ENCODE assay signal across 21 mouse cellular contexts in the genomic region with DNA sequence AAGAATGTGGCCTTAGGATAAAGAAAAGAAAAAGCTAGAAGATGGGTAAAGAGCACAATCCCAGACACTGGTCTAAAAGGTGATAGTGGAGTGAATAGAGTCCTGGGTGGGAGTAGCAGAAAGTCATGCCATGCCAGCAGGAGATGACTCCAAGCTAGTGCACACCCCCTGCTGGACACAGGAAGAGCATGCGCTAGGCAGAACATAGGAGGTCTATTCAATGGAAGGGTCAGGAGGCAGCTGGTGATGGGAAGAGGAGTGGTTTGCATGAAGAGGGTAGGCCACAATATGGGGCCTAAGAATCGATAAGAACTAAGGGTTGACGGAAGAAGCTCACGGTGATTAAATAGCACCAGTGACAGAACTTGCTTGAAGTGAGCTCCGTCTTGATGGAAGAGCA.
A peak's percentile ranks its signal among the peaks of the same experiment; 100 is the strongest.
DNase-seq lines count a peak whose midpoint lies in the region; ATAC-seq and TF ChIP-seq lines count a peak whose summit lies in the region.
"Had no signal": no experiment of that assay in that cellular context is flagged by ENCODE, and none has a peak within 500 bp of the region (broad histone marks: within the 10 kb centered on the region; RNA-seq: fewer than 3 reads in every experiment).

No protein-coding gene starts in this region.

- H3K36me3 ChIP-seq in liver, postnatal 0 days (replicated peaks; ENCODE audit: insufficient read depth, low read length): no peaks in the 10 kb centered on the region
- no peaks in the 10 kb centered on the region for H3K36me3 ChIP-seq in liver, embryonic 11.5 days (ENCODE audit: control insufficient read depth, insufficient read depth, low read length)
- H3K36me3 ChIP-seq: embryonic facial prominence, embryonic 10.5 days; heart, embryonic 12.5 days; limb, embryonic 15.5 days; midbrain, embryonic 12.5 days; neural tube, embryonic 13.5 days; stomach, embryonic 15.5 days had no signal

- no peaks in the 10 kb centered on the region for H3K27me3 ChIP-seq in liver, postnatal 0 days (ENCODE audit: insufficient read depth, low read length)
- no peaks in the 10 kb centered on the region for H3K27me3 ChIP-seq in liver, embryonic 11.5 days (replicated peaks; ENCODE audit: control insufficient read depth, insufficient read depth, low read length)
- H3K27me3 ChIP-seq: forebrain, embryonic 13.5 days; heart, embryonic 12.5 days; limb, embryonic 15.5 days; midbrain, embryonic 12.5 days; neural tube, embryonic 13.5 days; stomach, embryonic 15.5 days had no signal

- DNase-seq in liver, postnatal 0 days: no peak
- no peak for DNase-seq in liver, embryonic 11.5 days (ENCODE audit: low spot score)
- DNase-seq in thymus, postnatal 4 days: peak; percentile 20
- DNase-seq in thymus, postnatal 25 days: no peak
- peak; percentile 20 for DNase-seq in ZHBTc4 (ENCODE audit: low read depth, low spot score)
- DNase-seq: cerebellum, adult 11 months; cerebellum, postnatal 36 days; gastrocnemius, postnatal 36 days; heart, postnatal 36 days; kidney, adult 2 months; kidney, postnatal 25 days had no signal

- H3K4me3 ChIP-seq in liver, postnatal 0 days (ENCODE audit: low read depth, low read length): no peak overlapping the region
- H3K4me3 ChIP-seq in liver, embryonic 11.5 days (ENCODE audit: low read depth, low read length): no peak overlapping the region
- H3K4me3 ChIP-seq: embryonic facial prominence, embryonic 10.5 days; forebrain, embryonic 13.5 days; heart, embryonic 12.5 days; limb, embryonic 15.5 days; midbrain, embryonic 12.5 days; neural tube, embryonic 13.5 days; stomach, embryonic 15.5 days had no signal

- peak; percentile 29; the same call in 1 of the 2 replicates for TF ChIP-seq CTCF in liver, postnatal 0 days (IDR thresholded peaks at IDR 0.05; ENCODE audit: low read depth)

- no peak overlapping the region for H3K4me2 ChIP-seq in liver, postnatal 0 days (ENCODE audit: low read depth, low read length)
- no peak overlapping the region for H3K4me2 ChIP-seq in liver, embryonic 11.5 days
- H3K4me2 ChIP-seq: forebrain, embryonic 13.5 days; heart, embryonic 12.5 days; limb, embryonic 15.5 days; midbrain, embryonic 12.5 days; neural tube, embryonic 13.5 days; stomach, embryonic 15.5 days had no signal

- no peak overlapping the region for H3K27ac ChIP-seq in liver, postnatal 0 days (ENCODE audit: low read depth)
- H3K27ac ChIP-seq in liver, embryonic 11.5 days (ENCODE audit: low read depth, low read length): no peak overlapping the region
- H3K27ac ChIP-seq: embryonic facial prominence, embryonic 10.5 days; forebrain, embryonic 13.5 days; limb, embryonic 15.5 days; midbrain, embryonic 12.5 days; neural tube, embryonic 13.5 days; stomach, embryonic 15.5 days had no signal

- TF ChIP-seq EP300 in liver, postnatal 0 days (IDR thresholded peaks at IDR 0.05; ENCODE audit: low read depth): no peak

- H3K9ac ChIP-seq in liver, postnatal 0 days (replicated peaks): no peak overlapping the region
- H3K9ac ChIP-seq in liver, embryonic 11.5 days (ENCODE audit: low read depth, low read length): no peak overlapping the region
- H3K9ac ChIP-seq: forebrain, embryonic 13.5 days; heart, embryonic 12.5 days; limb, embryonic 15.5 days; midbrain, embryonic 12.5 days; neural tube, embryonic 13.5 days; stomach, embryonic 15.5 days had no signal

- ATAC-seq in liver, postnatal 0 days: no peak
- ATAC-seq in liver, embryonic 11.5 days (replicated peaks; ENCODE audit: low FRiP score): no peak
- ATAC-seq in frontal cortex, adult (ENCODE audit: low TSS enrichment): no peak
- ATAC-seq in activated CD4-positive, CD25-positive, alpha-beta regulatory T cell, adult 4 months: no peak
- ATAC-seq: forebrain, embryonic 13.5 days; hindbrain, embryonic 16.5 days had no signal

- H3K9me3 ChIP-seq in liver, postnatal 0 days (ENCODE audit: low read length): no peaks in the 10 kb centered on the region
- H3K9me3 ChIP-seq in liver, embryonic 11.5 days (ENCODE audit: control insufficient read depth, low read length): no peaks in the 10 kb centered on the region
- H3K9me3 ChIP-seq: embryonic facial prominence, embryonic 10.5 days; forebrain, embryonic 13.5 days; heart, embryonic 12.5 days; limb, embryonic 15.5 days; midbrain, embryonic 12.5 days; neural tube, embryonic 13.5 days; stomach, embryonic 15.5 days had no signal

- H3K4me1 ChIP-seq in liver, postnatal 0 days (ENCODE audit: insufficient read depth): no peaks in the 10 kb centered on the region
- no peaks in the 10 kb centered on the region for H3K4me1 ChIP-seq in liver, embryonic 11.5 days (replicated peaks; ENCODE audit: control insufficient read depth, insufficient read depth, low read length)
- H3K4me1 ChIP-seq: embryonic facial prominence, embryonic 10.5 days; forebrain, embryonic 13.5 days; heart, embryonic 12.5 days; limb, embryonic 15.5 days; midbrain, embryonic 12.5 days; neural tube, embryonic 13.5 days; stomach, embryonic 15.5 days had no signal

- WGBS in liver, postnatal 0 days (ENCODE audit: insufficient replicate concordance): 93% methylated on average over 5 of the region's 5 CpGs
- WGBS in liver, embryonic 11.5 days: 86% methylated on average over 5 of the region's 5 CpGs

Comparison
In these comparisons a context has a peak if more than half of its experiments do, and no peak if none do; other contexts are left out.
1. DNase-seq: peak in thymus, postnatal 4 days (single experiment) and ZHBTc4 (single experiment); none in liver, postnatal 0 days (single experiment), liver, embryonic 11.5 days (single experiment) and thymus, postnatal 25 days (single experiment).